Mouse (Mus musculus): Measurements from ENCODE around the gene Ldlrad3. TPM values are rescaled to one million over a fixed set of nuclear protein-coding genes. Genes with fewer than 3 reads are reported as not detected.

Gene Ldlrad3
- polyA plus RNA-seq, 1 experiment from 2014 or later = 68.2 TPM

GRCm38 (mm10) chr2:101976399-101977064 is 209.7 kb downstream of the Ldlrad3 start:
- H3K27ac ChIP-seq = no peak overlapping the region

GRCm38 (mm10) chr2:101973810-101974209 is 212.4 kb downstream of the Ldlrad3 start:
- WGBS = 86% methylated on average over 3 of the region's 3 CpGs
- Histone ChIP-seq H3K4me1 (replicated peaks) (peaks cover 32% of the 10 kb centered on the region), H3K4me3 (replicated peaks) (no peak overlapping the region)

More at GRCm38 (mm10) chr2:101976399-101977064, 209.7 kb downstream of the Ldlrad3 start:
- Histone ChIP-seq H3K36me3 (peaks cover 8% of the 10 kb centered on the region; the same call in 1 of the 2 replicates), H3K9me3 (no peaks in the 10 kb centered on the region), H3K4me2 (no peak overlapping the region), H3K4me1 (replicated peaks) (peaks cover 35% of the 10 kb centered on the region), H3K9ac (replicated peaks) (no peak overlapping the region), H3K4me3 (replicated peaks) (no peak overlapping the region), H3K27me3 (no peaks in the 10 kb centered on the region)
- WGBS = 90% methylated on average over 7 of the region's 7 CpGs
- ATAC-seq (ENCODE audit: insufficient number of reproducible peaks, insufficient read depth, low FRiP score, low TSS enrichment, low read depth) = no peak

GRCm38 (mm10) chr2:101967601-101968000 is 218.6 kb downstream of the Ldlrad3 start:
- no peak overlapping the region for H3K4me3 ChIP-seq (replicated peaks)
- H3K36me3 ChIP-seq = no peaks in the 10 kb centered on the region
- H3K27me3 ChIP-seq = no peaks in the 10 kb centered on the region
- no peak for ATAC-seq (ENCODE audit: insufficient number of reproducible peaks, insufficient read depth, low FRiP score, low TSS enrichment, low read depth)
- no peaks in the 10 kb centered on the region for H3K9me3 ChIP-seq
- H3K4me1 ChIP-seq (replicated peaks) = peaks cover 70% of the 10 kb centered on the region
- WGBS = 19% methylated on average over 4 of the region's 4 CpGs
- peak overlapping the region; percentile 53 for H3K27ac ChIP-seq
- no peak overlapping the region for H3K9ac ChIP-seq (replicated peaks)
- H3K4me2 ChIP-seq = no peak overlapping the region

More at GRCm38 (mm10) chr2:101973810-101974209, 212.4 kb downstream of the Ldlrad3 start:
- Histone ChIP-seq H3K4me2 (no peak overlapping the region), H3K27me3 (no peaks in the 10 kb centered on the region), H3K9ac (replicated peaks) (no peak overlapping the region), H3K36me3 (peaks cover 8% of the 10 kb centered on the region; the same call in 1 of the 2 replicates), H3K27ac (no peak overlapping the region), H3K9me3 (no peaks in the 10 kb centered on the region)
- ATAC-seq (ENCODE audit: insufficient number of reproducible peaks, insufficient read depth, low FRiP score, low TSS enrichment, low read depth) = no peak

GRCm38 (mm10) chr2:101967152-101967551 is 219.0 kb downstream of the Ldlrad3 start:
- peaks cover 73% of the 10 kb centered on the region for H3K4me1 ChIP-seq (replicated peaks)

GRCm38 (mm10) chr2:101966017-101966416 is 220.2 kb downstream of the Ldlrad3 start:
- no peak overlapping the region for H3K4me3 ChIP-seq (replicated peaks)
- peak overlapping the region; percentile 64; the same call in 1 of the 2 replicates for H3K27ac ChIP-seq
- WGBS = 41% methylated on average over 4 of the region's 4 CpGs
- peaks cover 72% of the 10 kb centered on the region for H3K4me1 ChIP-seq (replicated peaks)
- no peaks in the 10 kb centered on the region for H3K27me3 ChIP-seq
- no peak overlapping the region for H3K4me2 ChIP-seq
- ATAC-seq (ENCODE audit: insufficient number of reproducible peaks, insufficient read depth, low FRiP score, low TSS enrichment, low read depth) = no peak
- no peaks in the 10 kb centered on the region for H3K36me3 ChIP-seq
- no peak overlapping the region for H3K9ac ChIP-seq (replicated peaks)
- no peaks in the 10 kb centered on the region for H3K9me3 ChIP-seq

More at GRCm38 (mm10) chr2:101967152-101967551, 219.0 kb downstream of the Ldlrad3 start:
- no peak overlapping the region for H3K4me3 ChIP-seq (replicated peaks)
- 42% methylated on average over 7 of the region's 7 CpGs for WGBS
- no peak overlapping the region for H3K4me2 ChIP-seq
- no peaks in the 10 kb centered on the region for H3K9me3 ChIP-seq
- no peaks in the 10 kb centered on the region for H3K36me3 ChIP-seq
- H3K9ac ChIP-seq (replicated peaks) = no peak overlapping the region
- peak overlapping the region; percentile 53 for H3K27ac ChIP-seq
- H3K27me3 ChIP-seq = no peaks in the 10 kb centered on the region
- no peak for ATAC-seq (ENCODE audit: insufficient number of reproducible peaks, insufficient read depth, low FRiP score, low TSS enrichment, low read depth)

- Histone ChIP-seq H3K4me2 (no peak overlapping the region), H3K9me3 (no peaks in the 10 kb centered on the region), H3K4me1 (replicated peaks) (peaks cover 73% of the 10 kb centered on the region), H3K36me3 (no peaks in the 10 kb centered on the region), H3K27me3 (no peaks in the 10 kb centered on the region), H3K9ac (replicated peaks) (no peak overlapping the region), H3K4me3 (replicated peaks) (no peak overlapping the region), H3K27ac (peak overlapping the region; percentile 64)
- ATAC-seq (ENCODE audit: insufficient number of reproducible peaks, insufficient read depth, low FRiP score, low TSS enrichment, low read depth) = no peak
- WGBS = 30% methylated on average over 5 of the region's 5 CpGs
These were observed 220.7 kb downstream of the Ldlrad3 start for GRCm38 (mm10) chr2:101965515-101965914.

- no peak for ATAC-seq (ENCODE audit: insufficient number of reproducible peaks, insufficient read depth, low FRiP score, low TSS enrichment, low read depth)
- no peaks in the 10 kb centered on the region for H3K36me3 ChIP-seq
- no peaks in the 10 kb centered on the region for H3K9me3 ChIP-seq
- 88% methylated on average over 3 of the region's 3 CpGs for WGBS
- no peak overlapping the region for H3K27ac ChIP-seq
- H3K4me2 ChIP-seq = no peak overlapping the region
- H3K9ac ChIP-seq (replicated peaks) = no peak overlapping the region
- H3K4me3 ChIP-seq (replicated peaks) = no peak overlapping the region
- peaks cover 71% of the 10 kb centered on the region for H3K4me1 ChIP-seq (replicated peaks)
- no peaks in the 10 kb centered on the region for H3K27me3 ChIP-seq
These were observed 222.8 kb downstream of the Ldlrad3 start for GRCm38 (mm10) chr2:101963367-101963766.

GRCm38 (mm10) chr2:101962349-101962748 is 223.8 kb downstream of the Ldlrad3 start:
- no peak overlapping the region; the same call in 1 of the 2 replicates for H3K27ac ChIP-seq
- no peak overlapping the region for H3K4me2 ChIP-seq
- no peaks in the 10 kb centered on the region for H3K9me3 ChIP-seq
- H3K4me1 ChIP-seq (replicated peaks) = peaks cover 61% of the 10 kb centered on the region
- no peak overlapping the region for H3K4me3 ChIP-seq (replicated peaks)
- no peak overlapping the region for H3K9ac ChIP-seq (replicated peaks)
- H3K27me3 ChIP-seq = no peaks in the 10 kb centered on the region
- no peak for ATAC-seq (ENCODE audit: insufficient number of reproducible peaks, insufficient read depth, low FRiP score, low TSS enrichment, low read depth)
- WGBS = 29% methylated on average over 7 of the region's 7 CpGs
- H3K36me3 ChIP-seq = no peaks in the 10 kb centered on the region

GRCm38 (mm10) chr2:101961391-101961790 is 224.8 kb downstream of the Ldlrad3 start:
- 85% methylated on average over 1 of the region's 1 CpGs for WGBS
- H3K36me3 ChIP-seq = no peaks in the 10 kb centered on the region
- no peak overlapping the region for H3K27ac ChIP-seq
- ATAC-seq (ENCODE audit: insufficient number of reproducible peaks, insufficient read depth, low FRiP score, low TSS enrichment, low read depth) = no peak
- H3K9ac ChIP-seq (replicated peaks) = no peak overlapping the region
- no peaks in the 10 kb centered on the region for H3K9me3 ChIP-seq
- H3K4me2 ChIP-seq = no peak overlapping the region
- no peak overlapping the region for H3K4me3 ChIP-seq (replicated peaks)
- no peaks in the 10 kb centered on the region for H3K27me3 ChIP-seq
- peaks cover 60% of the 10 kb centered on the region for H3K4me1 ChIP-seq (replicated peaks)

- H3K9ac ChIP-seq (replicated peaks) = no peak overlapping the region
- 0 out of 2 replicates have a peak overlapping the region, but pooled peaks have one; percentile 51 for H3K27ac ChIP-seq
- H3K9me3 ChIP-seq = no peaks in the 10 kb centered on the region
- ATAC-seq (ENCODE audit: insufficient number of reproducible peaks, insufficient read depth, low FRiP score, low TSS enrichment, low read depth) = no peak
- H3K4me2 ChIP-seq = no peak overlapping the region
- H3K27me3 ChIP-seq = no peaks in the 10 kb centered on the region
- H3K36me3 ChIP-seq = no peaks in the 10 kb centered on the region
- WGBS = 79% methylated on average over 8 of the region's 8 CpGs
- H3K4me1 ChIP-seq (replicated peaks) = peaks cover 59% of the 10 kb centered on the region
- no peak overlapping the region for H3K4me3 ChIP-seq (replicated peaks)
These were observed 225.5 kb downstream of the Ldlrad3 start for GRCm38 (mm10) chr2:101960658-101961057.

GRCm38 (mm10) chr2:101956125-101956524 is 230.1 kb downstream of the Ldlrad3 start:
- peaks cover 27% of the 10 kb centered on the region for H3K4me1 ChIP-seq (replicated peaks)
- no peak overlapping the region for H3K27ac ChIP-seq
- no peak for ATAC-seq (ENCODE audit: insufficient number of reproducible peaks, insufficient read depth, low FRiP score, low TSS enrichment, low read depth)
- H3K36me3 ChIP-seq = peaks cover 35% of the 10 kb centered on the region
- WGBS = 38% methylated on average over 10 of the region's 10 CpGs
- H3K4me2 ChIP-seq = no peak overlapping the region
- no peaks in the 10 kb centered on the region for H3K27me3 ChIP-seq
- H3K9ac ChIP-seq (replicated peaks) = no peak overlapping the region
- H3K9me3 ChIP-seq = no peaks in the 10 kb centered on the region
- no peak overlapping the region for H3K4me3 ChIP-seq (replicated peaks)

- no peak for ATAC-seq (ENCODE audit: insufficient number of reproducible peaks, insufficient read depth, low FRiP score, low TSS enrichment, low read depth)
- Histone ChIP-seq H3K4me2 (no peak overlapping the region), H3K36me3 (peaks cover 35% of the 10 kb centered on the region), H3K4me3 (replicated peaks) (no peak overlapping the region), H3K4me1 (replicated peaks) (peaks cover 24% of the 10 kb centered on the region), H3K27me3 (no peaks in the 10 kb centered on the region), H3K9ac (replicated peaks) (no peak overlapping the region), H3K9me3 (no peaks in the 10 kb centered on the region), H3K27ac (no peak overlapping the region)
- 94% methylated on average over 8 of the region's 8 CpGs for WGBS
These were observed 233.2 kb downstream of the Ldlrad3 start for GRCm38 (mm10) chr2:101952951-101953361.

All from limb, embryonic 12.5 days (tissue).